Mouse (Mus musculus) C2C12 (cell line): Measurements from ENCODE around the gene Antxr1. TPM values are rescaled to one million over a fixed set of nuclear protein-coding genes. Genes with fewer than 3 reads are reported as not detected.
A peak's percentile ranks its signal among the peaks of the same experiment; 100 is the strongest.

Experiments
- H3K27me3 ChIP-seq: one replicate; pipeline ENCODE4 v1.6.1; 2011; ENCODE audit not compliant: control insufficient read depth, insufficient read depth, insufficient read length
- H3K36me3 ChIP-seq: one replicate; pipeline ENCODE4 v1.6.1; 2011; ENCODE audit not compliant: control insufficient read depth, insufficient read depth
- H3K4me3 ChIP-seq: one replicate; pipeline ENCODE4 v1.5.1; 2011; ENCODE audit warnings: mild to moderate bottlenecking, control low read depth; ENCODE audit not compliant: poor library complexity, insufficient read depth, severe bottlenecking
- H3K79me2 ChIP-seq: one replicate; pipeline ENCODE4 v1.6.1; 2011; ENCODE audit not compliant: control insufficient read depth, insufficient read depth
- H3K79me3 ChIP-seq: one replicate; pipeline ENCODE4 v1.6.1; 2011; ENCODE audit warnings: low read depth, control low read depth
- H3ac ChIP-seq: one replicate; pipeline ENCODE3; 2011; ENCODE audit warnings: low read depth; ENCODE audit not compliant: control insufficient read depth, insufficient read length
- CEBPB ChIP-seq: IDR thresholded peaks from one replicate; pipeline ENCODE4 v1.6.1; 2011; ENCODE audit warnings: low read depth, mild to moderate bottlenecking, control low read depth, moderate library complexity
- CTCF ChIP-seq: IDR thresholded peaks from one replicate; pipeline ENCODE4 v1.5.1; 2011; ENCODE audit not compliant: control insufficient read depth, insufficient read depth, insufficient read length
- FOSL1 ChIP-seq: IDR thresholded peaks from one replicate; pipeline ENCODE4 v1.8.0; 2011; ENCODE audit warnings: mild to moderate bottlenecking, low read length; ENCODE audit not compliant: poor library complexity, insufficient read depth, severe bottlenecking
- MAX ChIP-seq: IDR thresholded peaks from one replicate; pipeline ENCODE4 v1.6.1; 2011; ENCODE audit warnings: mild to moderate bottlenecking, control low read depth
- MYOD1 ChIP-seq: IDR thresholded peaks from one replicate; pipeline ENCODE4 v1.6.1; 2011; ENCODE audit warnings: low read depth; ENCODE audit not compliant: control insufficient read depth, insufficient read length
- MYOG ChIP-seq: IDR thresholded peaks from one replicate; pipeline ENCODE4 v1.6.1; 2011; ENCODE audit not compliant: control insufficient read depth, insufficient read length; ENCODE audit errors: extremely low read depth
- USF1 ChIP-seq: IDR thresholded peaks from one replicate; pipeline ENCODE4 v1.6.1; 2011; ENCODE audit warnings: low read depth, mild to moderate bottlenecking, control low read depth, moderate library complexity
- polyA plus RNA-seq: library from polyadenylated mRNA; unstranded; fragments of >200 nt; fragmentation: generic; extraction: Trizol; gene quantifications from one replicate; pipeline ENCODE4 v1.2.1, GENCODE M21; 2012; ENCODE audit warnings: missing spikeins

Gene Antxr1
- polyA plus RNA-seq, 1 experiment = 12.5 TPM

DNA sequence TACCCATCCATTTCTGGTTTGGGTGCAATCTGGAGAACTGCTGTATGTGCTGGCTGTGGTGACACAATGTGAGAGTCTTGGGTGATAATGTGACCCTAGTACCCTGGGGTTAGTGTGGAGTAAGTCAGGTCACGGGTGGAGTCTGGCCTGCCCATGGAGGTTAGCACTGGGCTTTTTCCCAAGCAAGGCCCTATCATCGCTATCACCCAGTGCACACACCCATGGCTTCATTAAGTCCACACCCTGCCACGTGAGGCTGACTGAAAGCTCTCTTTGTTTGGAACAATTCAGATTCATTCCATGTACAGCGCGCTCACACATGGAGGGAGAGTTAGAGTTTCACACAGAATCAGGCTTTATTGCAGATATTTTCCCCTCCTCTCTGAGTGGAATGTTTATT, 18.8 kb upstream of the Antxr1 start:
- no peaks in the 10 kb centered on the region for H3K36me3 ChIP-seq
- H3K79me2 ChIP-seq = no peaks in the 10 kb centered on the region
- H3K79me3 ChIP-seq = no peaks in the 10 kb centered on the region
- no peak overlapping the region for H3ac ChIP-seq
- TF ChIP-seq USF1 (no peak), CEBPB (no peak), MYOD1 (no peak), MAX (no peak), MYOG (no peak), CTCF (no peak), FOSL1 (no peak)
- H3K4me3 ChIP-seq = no peak overlapping the region
- no peaks in the 10 kb centered on the region for H3K27me3 ChIP-seq

DNA sequence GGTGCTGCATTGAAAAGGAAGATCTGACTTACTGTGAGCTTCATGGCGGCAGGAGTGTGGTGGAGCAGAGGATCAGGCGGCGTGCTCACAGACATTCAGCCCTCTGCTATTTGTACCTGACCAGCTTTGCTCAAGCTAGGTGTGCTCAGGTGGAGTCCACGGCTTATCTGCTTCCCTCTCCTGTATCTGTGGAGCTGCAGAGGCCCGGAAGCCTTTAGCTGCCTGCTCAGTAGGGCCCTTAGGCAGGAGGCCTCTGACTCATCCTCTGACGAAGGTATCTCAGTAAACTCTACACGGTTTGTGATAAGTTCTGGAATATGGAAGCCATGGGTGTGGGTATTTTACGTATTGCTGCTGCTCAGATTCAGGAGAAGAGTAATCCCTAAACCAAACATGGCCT, 15.2 kb upstream of the Antxr1 start, which contains the start of gene Gkn1:
Gene Gkn1 (minus strand): TSS at position 114 of the 400 bp plus-strand sequence.
- TF ChIP-seq CTCF (no peak), MAX (no peak), FOSL1 (no peak), MYOD1 (no peak), MYOG (no peak), USF1 (no peak), CEBPB (no peak)
- no peaks in the 10 kb centered on the region for H3K79me3 ChIP-seq
- no peak within 1 kb of the TSS for H3ac ChIP-seq
- no peaks in the 10 kb centered on the region for H3K79me2 ChIP-seq
- peaks cover 11% of the 10 kb centered on the region for H3K27me3 ChIP-seq
- H3K36me3 ChIP-seq = no peaks in the 10 kb centered on the region
- no peak within 1 kb of the TSS for H3K4me3 ChIP-seq

DNA sequence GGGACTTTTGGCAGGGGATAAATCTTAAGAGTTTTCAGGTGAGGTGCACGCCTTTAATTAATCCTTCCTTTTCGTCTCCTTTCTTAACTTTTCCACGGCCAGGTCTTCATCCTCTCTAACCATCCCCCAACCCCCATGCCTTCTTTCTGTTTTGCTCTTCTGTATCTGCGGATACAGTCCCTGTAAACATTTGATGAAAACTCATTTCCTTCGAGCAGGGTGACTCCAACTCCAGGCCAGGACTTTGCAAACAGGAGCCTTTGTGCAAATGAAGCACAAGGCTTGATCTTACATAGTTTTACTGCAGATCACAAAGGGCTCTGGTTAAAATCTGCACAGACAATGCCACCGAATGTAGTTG, 294 bp upstream of the Antxr1 start:
- Histone ChIP-seq H3K79me2 (peaks cover 11% of the 10 kb centered on the region), H3K36me3 (no peaks in the 10 kb centered on the region), H3ac (no peak overlapping the region), H3K27me3 (no peaks in the 10 kb centered on the region), H3K4me3 (peak overlapping the region; percentile 51), H3K79me3 (peaks cover 2% of the 10 kb centered on the region)
- TF ChIP-seq CTCF (no peak), FOSL1 (no peak), MAX (no peak), MYOD1 (no peak), USF1 (no peak), MYOG (no peak), CEBPB (no peak)

DNA sequence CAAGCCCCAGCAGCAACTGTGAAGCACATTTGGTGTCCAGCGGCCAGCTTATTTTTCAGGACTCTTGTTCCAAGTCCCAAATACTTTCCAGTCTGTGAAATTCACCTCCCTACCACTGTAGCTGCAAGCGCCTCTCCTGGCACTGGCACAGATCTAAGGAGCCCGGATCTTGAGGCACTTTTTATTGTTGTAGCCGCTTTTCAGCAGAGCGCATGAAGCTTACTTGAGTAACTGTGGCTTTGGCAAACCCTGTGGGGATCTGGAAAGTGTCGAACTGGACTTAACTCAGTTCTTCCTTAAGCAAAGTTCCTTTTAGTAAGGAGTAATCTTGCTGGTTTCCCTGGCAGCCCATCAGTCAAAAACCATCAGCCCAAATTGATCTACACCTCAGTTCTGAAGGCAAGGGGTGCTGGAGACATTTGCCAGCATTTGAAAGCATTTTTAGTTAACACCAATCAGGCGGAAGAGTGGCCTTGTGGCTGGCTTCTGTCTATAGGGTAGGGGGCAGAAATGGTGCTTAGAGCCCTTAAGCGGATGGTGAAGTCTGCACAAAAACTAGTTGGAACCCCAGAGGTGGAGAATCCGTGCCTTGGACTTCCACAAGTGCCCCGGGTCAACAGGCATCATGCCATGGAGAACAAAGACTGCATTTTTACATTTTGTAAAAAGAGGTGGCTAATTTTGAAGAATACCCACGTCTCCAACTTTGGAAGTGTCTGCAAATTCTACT, 1.1 kb downstream of the Antxr1 start:
- Histone ChIP-seq H3K27me3 (no peaks in the 10 kb centered on the region), H3K79me3 (peaks cover 2% of the 10 kb centered on the region), H3K79me2 (peaks cover 15% of the 10 kb centered on the region), H3K4me3 (peak overlapping the region; percentile 51), H3ac (peak overlapping the region; percentile 78), H3K36me3 (no peaks in the 10 kb centered on the region)
- TF ChIP-seq MYOG (no peak), USF1 (no peak), CEBPB (no peak), MAX (no peak)

DNA sequence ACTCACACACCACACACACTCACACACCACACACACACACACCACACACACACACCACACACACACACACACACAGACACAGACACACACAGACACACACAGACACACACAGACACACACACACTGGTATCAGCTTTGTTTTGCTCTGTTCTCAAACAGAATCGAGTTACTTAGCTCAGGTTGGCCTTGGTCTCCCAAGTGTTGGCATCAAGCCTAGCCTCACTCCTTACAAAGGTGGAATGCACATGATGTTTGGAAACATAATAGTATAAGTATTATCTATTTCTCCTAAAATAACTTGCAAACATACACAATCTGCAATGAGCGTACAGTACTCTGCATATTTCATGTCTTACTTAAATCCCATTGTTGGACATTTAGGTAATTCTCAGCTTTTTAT, 3.2 kb downstream of the Antxr1 start:
- H3K4me3 ChIP-seq = no peak overlapping the region
- H3ac ChIP-seq = no peak overlapping the region
- no peaks in the 10 kb centered on the region for H3K27me3 ChIP-seq
- H3K36me3 ChIP-seq = no peaks in the 10 kb centered on the region
- no peak for TF ChIP-seq MYOG
- no peak for TF ChIP-seq MYOD1
- TF ChIP-seq MAX = no peak
- H3K79me3 ChIP-seq = peaks cover 2% of the 10 kb centered on the region
- peaks cover 15% of the 10 kb centered on the region for H3K79me2 ChIP-seq

DNA sequence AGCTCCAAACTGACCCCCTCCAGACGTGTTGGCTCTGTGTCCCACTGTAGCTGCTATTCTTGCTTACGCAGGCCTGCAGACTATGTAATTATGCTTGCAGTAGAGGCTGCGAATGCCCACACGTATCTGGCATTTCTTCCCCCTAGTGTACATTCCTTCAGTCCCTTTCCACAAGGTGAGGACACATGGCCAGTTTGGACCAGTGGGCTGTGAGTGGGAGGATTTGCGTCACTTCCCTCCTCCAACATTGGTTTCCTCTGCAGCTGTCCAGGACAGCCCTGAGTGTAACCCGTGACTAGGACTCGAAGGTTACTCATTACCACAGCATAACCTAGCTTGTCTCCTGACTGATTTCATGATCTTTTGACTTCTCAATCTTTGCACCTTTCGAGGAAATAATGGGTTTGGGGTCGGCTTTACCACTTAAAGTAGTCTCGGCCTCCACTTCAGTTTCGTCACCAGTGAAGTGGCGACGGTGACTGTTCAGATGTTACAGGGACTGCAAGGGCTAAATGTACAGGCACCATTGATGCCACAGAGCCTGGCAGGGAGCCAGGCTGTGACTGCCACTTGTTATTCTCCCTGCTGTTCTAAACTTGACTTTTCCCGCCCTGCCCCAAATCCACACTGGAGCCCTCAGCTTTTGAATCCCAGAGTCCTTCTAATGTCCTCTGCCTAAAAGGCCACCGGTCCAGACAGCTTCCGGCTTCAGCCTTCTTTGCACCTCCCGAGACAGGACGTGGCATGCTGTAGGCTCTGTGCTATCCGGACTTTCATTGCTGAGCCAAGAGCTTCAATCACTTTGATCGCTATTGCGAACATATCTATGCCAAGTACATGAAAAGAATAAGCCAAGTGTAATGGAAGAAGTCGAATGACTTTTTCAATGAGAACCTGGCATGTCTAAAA, 7.1 kb downstream of the Antxr1 start:
- Histone ChIP-seq H3ac (no peak overlapping the region), H3K79me3 (peaks cover 1% of the 10 kb centered on the region), H3K4me3 (no peak overlapping the region), H3K36me3 (no peaks in the 10 kb centered on the region), H3K79me2 (peaks cover 4% of the 10 kb centered on the region), H3K27me3 (no peaks in the 10 kb centered on the region)
- TF ChIP-seq CTCF = no peak
- TF ChIP-seq FOSL1 = no peak
- no peak for TF ChIP-seq MYOG
- TF ChIP-seq MYOD1 = peak; percentile 75
- TF ChIP-seq USF1 = peak; percentile 53
- no peak for TF ChIP-seq CEBPB
- no peak for TF ChIP-seq MAX
